Mouse (Mus musculus) adrenal gland, postnatal 14 days (tissue): ENCODE measurements around the gene Pde4d. TPM values are rescaled to one million over a fixed set of nuclear protein-coding genes. Genes with fewer than 3 reads are reported as not detected.
A peak's percentile ranks its signal among the peaks of the same experiment; 100 is the strongest.

Experiments
- DNase-seq: peaks from one replicate; pipeline ENCODE4 v3.0.0; 2021; ENCODE audit warnings: mixed read lengths
- total RNA-seq: library from RNA; stranded (reverse); gene quantifications from 2 replicates; pipeline ENCODE4 v1.2.3, GENCODE M21; 2021

The Pde4d gene
- total RNA-seq, 1 experiment from 2014 or later, result 67.1 TPM

DNA sequence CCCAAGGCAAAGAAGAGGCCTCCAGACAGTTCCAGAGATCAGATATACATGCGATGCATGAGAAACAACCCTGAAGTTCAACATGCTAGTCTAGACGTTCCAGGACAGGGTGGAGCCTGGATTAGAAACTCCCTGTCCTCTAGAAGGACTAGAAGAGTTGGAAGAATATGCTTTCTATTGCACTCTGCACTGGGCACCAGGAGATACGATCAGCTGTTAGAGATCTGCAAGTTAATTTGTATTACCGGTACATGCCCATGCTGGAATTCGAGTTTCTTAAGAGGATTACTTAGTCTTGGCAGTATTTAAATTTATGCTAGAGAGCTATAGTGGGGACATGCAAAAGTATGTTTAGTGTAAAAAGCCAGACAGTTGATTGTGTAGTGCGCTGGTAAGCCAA, 1377.6 kb downstream of the Pde4d start:
- DNase-seq, result no peak

DNA sequence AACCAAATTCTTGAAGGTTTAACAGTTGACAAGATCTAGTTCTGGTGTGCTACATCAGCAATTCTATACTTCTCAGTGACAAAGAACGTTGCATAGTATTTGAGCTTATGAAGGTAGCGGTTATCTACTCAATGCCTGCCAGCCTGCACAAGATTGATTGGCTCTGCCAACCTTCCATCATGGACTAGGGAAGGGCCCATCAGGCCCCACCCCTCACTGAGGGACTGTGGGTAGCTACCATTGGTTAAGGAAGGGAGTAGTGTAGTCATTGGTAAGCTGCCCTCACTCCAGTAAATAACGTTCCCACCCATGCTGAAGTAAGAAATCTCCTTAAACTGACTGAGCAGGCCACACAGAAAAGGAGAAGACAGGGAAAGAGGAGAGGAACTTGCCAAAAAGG, 1378.2 kb downstream of the Pde4d start:
- no peak for DNase-seq

DNA sequence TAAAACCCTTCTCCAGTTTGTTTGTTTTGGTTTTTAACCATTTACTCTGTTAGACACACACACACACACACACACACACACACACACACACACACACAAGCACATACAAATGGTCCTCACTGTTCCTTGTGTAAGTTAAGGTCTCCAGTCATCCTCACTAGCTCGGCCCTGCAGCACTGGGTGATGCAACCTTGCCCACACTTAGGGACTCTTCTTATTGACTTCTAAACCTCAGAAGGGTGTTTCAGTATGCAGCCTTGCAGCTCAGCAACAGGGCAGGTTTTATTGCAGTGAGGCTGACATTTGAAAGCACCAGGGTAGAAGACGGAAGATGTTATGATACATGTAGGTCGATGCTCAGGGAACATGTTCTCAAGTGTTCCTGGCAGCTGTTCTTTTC, 1379.7 kb downstream of the Pde4d start:
- no peak for DNase-seq

DNA sequence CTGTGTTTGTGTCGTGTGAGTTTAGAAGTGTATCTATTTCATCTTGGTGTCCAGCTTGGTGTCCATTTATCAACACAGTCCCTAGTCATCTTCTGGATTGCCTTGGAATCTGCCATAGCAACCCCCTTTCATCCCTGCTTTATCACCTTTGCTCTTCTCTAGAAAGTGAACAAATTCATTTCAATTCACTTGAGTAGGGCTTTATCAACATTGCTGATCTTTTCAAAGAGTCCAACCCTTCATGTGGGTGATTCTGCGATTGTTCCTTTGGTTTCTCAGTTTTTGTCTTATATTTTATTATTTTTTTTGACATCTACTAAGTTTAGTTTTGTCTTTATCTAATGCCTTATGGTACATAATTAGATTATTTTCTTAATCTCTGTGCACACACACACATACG, 1385.2 kb downstream of the Pde4d start:
- DNase-seq, result no peak

DNA sequence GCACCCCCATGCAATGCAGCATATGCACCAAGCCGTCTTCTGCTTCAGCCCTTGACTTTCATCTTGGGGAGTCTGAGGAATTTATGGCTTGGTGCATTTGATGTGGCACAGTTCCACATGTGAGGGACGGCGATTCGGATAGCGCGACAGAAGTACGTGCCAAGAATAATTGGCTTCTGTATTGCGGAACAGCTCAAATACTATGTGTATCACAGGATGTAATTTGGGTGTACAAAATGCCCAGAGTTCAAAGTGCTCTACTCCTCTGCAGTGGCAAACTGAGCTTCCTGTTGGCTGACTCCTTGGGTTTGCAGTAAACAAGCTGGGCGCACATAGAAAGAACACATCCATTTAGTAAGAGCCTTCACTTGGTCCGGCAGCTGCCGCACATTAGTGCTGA, 1387.7 kb downstream of the Pde4d start:
- peak; percentile 31 for DNase-seq

DNA sequence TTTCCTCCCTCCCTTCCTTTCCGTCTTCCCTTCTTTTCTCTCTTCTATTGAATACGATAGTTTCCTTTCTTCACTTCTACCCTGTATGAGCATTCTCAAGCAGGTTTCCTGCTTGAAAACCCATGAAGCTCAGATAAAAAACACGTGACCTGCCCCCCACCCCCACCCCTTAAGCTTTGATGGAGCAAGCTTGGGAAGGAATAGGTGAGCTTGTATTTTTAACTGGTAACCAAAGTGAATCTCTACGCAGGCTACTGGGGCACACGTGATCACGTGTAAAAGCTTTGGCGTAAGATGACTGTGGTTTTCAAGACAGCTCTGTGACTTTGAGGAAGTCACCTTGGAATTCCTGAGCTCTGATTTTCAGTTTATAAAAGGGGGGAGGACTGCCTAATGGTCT, 1388.2 kb downstream of the Pde4d start:
- no peak for DNase-seq

DNA sequence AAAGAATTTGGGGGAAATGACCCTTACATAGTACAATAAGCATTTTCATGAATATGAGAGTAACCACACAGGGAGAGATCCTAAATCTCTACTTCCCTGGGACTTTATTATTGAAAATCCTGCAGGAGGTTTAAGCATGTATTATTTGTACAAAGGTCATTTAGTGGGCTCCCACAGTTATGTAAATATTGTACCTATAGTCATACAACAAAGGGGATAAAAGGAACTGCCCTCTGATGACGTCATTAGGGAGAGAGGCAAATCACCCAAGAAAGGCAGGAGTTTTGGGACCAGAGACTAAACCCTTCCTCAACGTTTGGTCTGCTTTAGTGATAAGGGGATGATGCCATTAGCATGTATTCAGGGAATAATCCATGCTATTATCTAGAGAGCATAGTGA, 1390.5 kb downstream of the Pde4d start:
- no peak for DNase-seq

DNA sequence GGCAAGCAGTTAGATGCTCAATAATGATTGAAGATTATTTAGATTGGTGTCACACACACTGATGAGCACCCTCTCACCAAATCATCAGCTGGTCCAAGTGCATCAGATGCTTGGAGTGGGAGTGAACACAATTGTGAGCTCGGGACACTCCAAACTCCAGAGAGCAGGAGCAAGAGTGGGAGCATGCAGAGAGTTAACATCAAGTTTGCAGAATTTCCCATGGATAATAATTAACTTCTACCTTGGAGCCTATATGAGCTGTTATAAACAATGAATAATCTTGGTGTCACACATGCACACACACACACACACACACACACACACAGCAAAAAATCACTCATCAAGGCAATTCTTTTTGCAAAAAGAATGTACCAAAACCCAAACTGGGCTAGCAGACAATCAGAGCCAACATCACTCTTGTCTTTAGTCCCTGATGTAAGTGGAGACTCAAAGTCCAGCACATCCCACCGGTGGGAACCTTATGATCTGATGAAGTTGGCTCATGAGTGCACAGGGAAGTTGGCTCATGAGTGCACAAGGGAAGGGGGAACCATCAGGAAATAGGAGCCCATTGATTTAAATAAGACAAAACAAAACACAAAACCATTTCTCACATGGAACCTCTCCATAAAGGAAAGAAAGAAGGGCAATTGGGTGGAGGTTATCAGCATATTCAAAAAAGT, 1391.5 kb downstream of the Pde4d start:
- no peak for DNase-seq

DNA sequence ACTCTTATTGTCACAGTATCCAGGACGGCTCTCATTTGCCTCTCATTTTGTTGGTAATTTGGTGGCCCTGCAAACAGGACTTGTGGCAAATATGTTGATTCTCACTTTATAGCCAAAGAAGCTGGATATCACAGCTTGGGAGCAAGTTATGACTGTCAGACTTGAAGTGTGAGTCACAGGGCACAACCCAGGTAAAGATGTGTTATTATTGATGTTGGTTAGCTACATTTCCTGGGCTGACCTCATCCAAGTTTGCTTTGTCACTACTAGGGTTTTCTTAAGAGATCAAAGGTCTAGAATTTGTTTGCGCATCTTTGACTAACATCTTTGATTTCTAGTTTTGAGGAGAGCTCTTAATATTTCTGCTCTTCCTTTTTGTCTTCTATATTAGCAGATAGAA, 1393.2 kb downstream of the Pde4d start:
- DNase-seq, result no peak

DNA sequence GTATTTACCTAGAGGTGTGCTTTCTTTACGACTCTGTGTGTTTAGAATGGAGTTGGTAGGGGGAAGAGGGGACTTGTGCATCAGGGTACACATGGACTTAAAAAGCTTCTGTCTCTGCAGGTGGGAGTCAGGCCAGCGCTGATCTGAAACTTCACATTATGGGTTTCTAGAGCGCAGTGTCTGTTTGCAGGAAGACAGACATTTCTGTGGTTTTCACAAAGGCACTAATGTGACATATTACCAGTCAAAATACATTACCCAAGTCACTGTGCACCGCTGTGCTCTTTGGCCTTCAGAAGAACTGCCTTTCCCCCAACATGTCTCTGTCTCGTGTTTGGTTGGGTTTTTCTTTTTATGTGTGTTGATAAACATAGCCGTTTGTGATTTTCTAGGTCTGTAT, 1395.1 kb downstream of the Pde4d start:
- DNase-seq, result no peak

DNA sequence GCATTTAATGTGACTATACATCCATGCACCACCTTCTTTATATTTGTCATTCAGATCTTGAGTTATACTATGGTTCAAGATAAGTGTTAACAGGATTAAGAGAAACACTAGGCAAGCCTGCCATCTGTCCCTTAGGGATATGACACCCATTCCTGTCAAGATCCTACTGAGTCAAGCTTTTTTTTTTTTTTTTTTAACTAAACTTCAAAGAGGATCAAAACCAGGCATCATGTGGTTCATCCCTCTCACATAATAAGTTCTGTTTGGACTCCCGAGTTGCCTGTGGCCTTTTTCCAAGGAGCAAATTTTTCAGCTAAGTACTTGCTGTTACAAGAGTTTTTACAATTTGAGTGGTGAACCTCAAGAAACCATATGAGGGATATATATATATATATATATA, 1414.1 kb downstream of the Pde4d start:
- DNase-seq, result no peak

DNA sequence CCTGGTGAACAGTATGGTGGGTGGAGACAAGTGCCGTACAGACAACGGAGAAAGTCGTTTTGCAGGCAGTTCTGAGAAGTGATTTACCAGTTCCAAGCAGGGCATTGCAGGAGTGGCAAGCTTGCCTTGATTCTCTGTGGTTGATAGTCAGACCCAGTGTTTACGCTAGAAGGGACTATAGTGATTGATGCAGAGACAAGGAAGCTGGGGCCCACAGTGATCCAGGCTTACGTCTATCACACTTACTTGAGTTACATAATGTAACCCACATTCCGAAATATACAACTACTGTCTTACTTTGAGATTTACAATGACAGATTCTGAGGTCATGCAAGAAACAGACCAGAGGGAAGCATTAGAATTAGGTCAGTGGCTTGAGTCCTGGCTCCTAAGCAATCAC, 1414.6 kb downstream of the Pde4d start:
- no peak for DNase-seq

DNA sequence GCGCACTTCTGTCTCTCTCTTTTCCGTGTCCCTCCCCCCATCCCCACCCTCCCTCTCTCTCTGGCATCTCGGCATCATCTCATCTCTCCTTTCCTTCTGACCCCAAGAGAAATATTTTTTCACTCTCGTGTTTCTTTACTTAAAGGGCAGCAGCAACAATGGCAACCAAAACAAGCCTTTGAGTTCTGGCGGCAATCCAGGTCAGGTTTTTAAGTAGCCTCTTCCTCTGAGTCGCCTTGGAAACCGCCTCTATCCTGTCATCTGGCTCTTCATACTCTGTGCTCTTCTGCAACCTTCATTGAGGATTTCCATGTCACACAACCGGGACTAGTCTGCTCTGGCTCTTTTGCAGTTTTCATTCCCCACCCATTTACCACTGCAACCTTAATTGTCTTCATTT, 1430.6 kb downstream of the Pde4d start:
- peak; percentile 17 for DNase-seq

DNA sequence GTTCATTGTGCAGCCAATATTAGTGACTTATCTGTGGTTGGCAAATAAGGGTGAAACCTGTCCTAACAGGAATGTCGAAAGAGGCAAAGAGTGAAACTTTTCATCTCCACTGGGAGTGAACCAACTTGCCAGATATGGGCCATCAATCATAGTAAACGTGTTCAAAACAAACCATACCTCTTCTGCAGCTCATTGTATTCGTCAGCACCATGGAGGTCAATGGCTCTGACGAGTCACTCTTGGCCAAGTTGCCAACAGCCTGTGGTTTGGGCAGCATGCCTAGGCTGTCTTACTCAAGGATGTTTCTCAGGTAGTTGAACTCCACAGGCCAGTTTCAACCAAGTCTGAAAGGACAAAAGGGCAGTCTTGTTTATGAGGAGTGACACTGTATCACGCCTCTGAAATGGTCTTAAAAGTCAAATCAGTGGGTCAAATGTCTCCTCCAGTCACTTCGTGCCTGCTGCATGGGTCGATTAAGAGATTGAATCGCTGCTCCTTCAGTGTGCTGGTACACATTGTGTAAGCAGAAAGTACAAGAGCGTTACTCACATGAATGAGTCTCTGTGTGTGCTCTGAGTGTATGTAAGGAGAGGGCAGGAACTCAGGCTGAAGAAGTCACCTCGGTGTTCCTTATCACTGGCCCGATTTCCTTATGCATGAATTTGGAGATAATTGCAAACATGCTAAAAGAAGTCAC, 1431.6 kb downstream of the Pde4d start:
- peak; percentile 87 for DNase-seq

DNA sequence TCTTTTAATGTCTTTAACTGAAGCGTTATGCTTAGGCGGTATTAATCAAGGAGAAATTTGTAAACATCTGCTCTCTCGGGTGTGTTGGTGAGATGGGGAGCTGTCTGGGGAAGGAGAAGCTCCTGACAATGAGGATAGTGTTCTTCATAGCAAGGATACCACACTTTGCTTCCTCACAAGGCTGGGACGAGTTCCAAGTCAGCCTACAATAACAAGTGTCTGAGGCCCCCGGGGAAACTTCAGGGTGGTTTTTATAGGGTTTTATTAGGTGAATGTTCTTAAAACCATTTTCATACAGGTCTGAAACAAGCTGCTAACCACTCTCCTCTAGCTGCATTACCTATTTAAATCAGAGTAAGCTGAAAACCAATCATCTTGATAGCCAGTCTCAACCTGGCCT, 1433.9 kb downstream of the Pde4d start:
- DNase-seq, result no peak

DNA sequence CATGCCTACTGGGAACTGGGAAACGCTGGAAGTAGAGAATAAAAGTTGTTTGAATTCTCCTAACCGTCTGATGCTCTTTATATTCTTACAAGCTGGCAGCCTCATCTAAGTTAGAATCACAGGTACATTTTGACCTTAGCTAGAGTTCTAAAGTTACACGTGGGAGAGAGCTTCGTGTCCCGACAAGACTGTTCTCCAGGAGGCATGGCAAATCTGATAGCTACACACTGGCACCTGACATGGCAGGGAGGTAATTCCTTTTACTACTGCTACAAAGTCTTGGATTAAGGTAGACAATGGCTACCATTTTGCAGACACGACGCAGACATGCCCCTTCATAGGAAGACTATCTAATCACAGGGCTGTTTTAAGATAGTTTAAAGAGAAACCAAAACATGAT, 1435.1 kb downstream of the Pde4d start:
- no peak for DNase-seq

DNA sequence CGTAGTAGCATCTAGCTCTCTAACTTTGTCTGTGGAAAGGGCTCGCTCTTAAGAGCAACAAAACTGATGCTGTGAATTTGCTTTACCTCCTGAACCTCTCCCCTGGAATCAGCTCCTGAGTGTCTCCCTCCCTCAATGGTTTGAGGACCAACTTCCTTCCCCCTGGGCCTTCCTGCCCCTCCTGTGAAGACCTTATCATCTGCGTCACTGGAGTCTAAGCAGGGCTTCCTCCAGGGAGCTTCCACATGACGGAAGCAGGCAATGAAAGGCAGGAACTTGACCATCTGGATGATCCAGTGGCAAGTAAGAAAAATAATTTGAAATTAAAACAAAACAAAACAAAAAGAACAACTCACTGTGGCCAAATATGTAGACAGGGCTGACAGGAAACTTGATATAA, 1438.5 kb downstream of the Pde4d start:
- no peak for DNase-seq

DNA sequence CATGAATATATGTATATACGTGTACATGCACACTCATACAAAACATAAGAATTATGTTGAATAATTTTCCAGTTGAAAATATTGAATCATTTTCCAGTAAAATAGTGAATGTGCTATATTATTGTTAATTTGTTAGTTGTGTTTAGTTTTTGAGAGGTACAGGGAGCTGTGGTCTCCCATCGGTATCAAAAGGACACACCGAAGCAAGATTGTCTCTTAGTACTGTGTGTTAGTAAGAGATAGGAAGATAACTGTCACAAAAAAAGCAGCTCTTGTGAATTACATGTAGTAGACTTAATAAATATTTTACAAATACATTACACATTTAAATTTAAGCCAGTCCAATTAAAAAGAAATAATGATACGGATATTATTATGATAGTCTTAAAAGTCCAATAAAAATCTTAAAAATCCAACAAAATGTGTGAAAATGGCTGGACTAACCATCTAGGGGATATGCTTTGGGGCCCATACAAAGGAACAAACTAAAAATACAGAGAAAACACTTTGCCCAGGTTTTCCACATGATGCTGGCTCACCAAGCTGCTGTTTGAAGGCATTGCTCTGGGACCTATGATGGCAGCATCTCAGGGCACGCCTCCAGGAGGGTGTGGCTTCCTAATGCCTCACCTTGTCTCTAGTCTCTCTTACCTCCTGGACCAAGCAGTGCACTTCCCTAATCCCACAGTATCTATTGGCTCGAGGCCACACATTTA, 1441.6 kb downstream of the Pde4d start:
- no peak for DNase-seq

DNA sequence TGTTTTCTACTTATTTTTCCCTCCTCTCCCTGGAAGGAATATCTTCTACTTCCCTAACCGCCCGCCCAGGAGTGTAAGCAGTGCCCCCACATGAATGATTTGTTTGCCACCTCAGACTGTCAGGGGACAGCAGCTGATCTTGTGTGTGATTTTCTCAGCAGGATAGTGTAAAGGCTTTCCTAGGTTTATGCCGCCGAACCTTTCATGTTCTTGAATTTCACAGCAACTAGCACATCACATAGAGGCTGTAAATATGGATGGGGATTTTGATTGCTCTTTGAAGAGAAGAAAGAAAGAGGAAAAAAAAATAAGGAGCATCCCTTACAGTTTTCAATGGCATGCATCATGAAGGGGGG, 1442.1 kb downstream of the Pde4d start:
- no peak for DNase-seq

DNA sequence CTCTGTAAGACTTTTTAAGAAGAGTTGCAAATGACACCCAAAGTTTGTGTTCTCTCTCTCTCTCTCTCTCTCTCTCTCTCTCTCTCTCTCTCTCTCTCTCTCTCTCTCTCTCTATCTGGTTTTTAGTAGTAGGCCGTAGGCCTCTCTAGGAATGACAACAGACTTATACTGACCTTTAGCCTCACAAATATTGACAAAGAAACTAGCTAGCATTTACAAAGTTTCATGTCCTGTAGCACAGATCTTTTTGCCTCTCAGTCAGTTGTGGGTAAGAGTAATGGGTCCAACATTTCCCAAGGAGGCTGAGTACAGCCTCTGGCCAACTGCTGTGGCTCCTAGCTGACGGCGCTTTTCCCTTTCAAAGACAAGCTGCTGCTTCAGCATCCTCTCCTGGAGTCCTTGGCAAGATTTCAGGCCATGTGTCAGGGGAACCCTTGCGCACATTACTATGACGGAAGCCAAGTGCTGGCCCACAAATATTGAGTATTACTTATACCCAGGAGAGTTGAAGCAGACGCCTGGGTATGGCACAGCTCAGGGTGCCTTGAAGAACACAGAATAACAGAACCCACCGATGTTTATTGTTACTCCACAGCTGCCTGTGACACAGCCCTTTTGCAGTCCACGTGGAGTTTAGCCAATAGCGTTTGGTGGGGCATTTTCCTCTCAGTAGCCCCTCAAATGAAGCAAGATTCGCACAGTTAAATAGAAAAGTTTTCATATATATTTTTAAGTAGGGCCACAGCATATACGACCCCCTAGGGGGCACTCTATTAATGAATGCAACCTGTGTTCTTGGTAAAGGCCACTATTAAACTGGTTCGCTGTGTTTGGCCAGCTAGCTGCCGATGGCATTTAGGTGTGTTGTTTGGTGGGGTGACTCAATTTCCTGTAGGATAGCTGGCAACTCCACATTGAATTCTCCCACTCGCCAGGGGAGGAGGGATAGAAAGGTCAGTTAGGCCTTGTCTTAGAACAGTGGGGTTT, 1450.0 kb downstream of the Pde4d start:
- DNase-seq, result peak; percentile 65

DNA sequence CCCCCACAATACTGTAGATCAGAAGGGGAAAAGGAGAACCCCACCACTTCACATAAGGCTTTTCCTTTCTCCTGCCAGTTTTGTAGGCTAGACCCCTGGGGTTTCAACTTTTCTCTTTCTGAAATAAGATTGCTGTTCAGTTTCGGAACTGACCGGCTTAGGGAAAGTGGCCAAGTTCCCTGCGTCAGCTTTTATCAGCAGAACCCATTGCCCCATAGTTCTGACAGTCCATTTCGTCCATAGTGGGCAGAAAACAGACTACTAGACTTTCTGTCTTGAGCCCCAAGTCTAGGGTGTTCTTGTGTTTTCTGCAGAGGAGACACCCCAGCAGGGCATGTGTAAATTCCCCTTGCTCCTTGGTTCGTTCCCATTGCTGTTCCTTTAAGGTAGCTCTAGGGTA, 1452.1 kb downstream of the Pde4d start:
- DNase-seq, result no peak

DNA sequence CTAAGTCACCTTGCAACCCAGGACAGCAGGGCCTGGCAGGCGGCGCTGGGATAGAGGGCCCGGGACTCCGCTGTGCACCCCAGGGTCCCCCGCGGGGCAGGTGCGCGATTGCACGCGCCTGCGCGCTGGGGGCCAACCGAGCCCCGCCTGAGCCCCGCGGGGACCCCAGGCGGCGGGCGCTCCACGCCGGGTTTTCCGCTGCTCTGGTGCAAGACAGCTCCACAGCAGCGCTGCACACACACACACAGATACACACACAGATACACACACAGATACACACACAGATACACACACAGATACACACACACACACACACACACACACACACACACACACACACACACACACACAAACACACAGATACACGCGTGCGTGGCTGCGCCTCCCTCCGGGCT, 1452.7 kb downstream of the Pde4d start:
- peak; percentile 75 for DNase-seq
